Mouse (Mus musculus): ENCODE data around the gene Gpr179.

The Gpr179 gene

GRCm38 (mm10) chr11:97357663-97358062, 5.8 kb upstream of the Gpr179 start:
- CTCF ChIA-PET = interaction anchor here (0.6 to 1.0 kb wide), 2 partner anchors 43 to 44 kb away, joined by 3 to 4 read pairs; no protein-coding TSS in a partner anchor

- CTCF ChIA-PET = no interaction called here
Observed at GRCm38 (mm10) chr11:97355247-97355646, 3.4 kb upstream of the Gpr179 start.

GRCm38 (mm10) chr11:97354646-97355045, 2.8 kb upstream of the Gpr179 start:
- CTCF ChIA-PET = no interaction called here

GRCm38 (mm10) chr11:97352935-97353597, 1.2 kb upstream of the Gpr179 start:
- CTCF ChIA-PET = no interaction called here

- CTCF ChIA-PET = no interaction called here
Observed at GRCm38 (mm10) chr11:97350035-97350434, 1.8 kb downstream of the Gpr179 start.

GRCm38 (mm10) chr11:97347291-97347690, 4.6 kb downstream of the Gpr179 start:
- CTCF ChIA-PET = no interaction called here

GRCm38 (mm10) chr11:97346383-97346782, 5.5 kb downstream of the Gpr179 start:
- CTCF ChIA-PET = interaction anchor here (1.0 kb wide), 1 partner anchor 10 kb away, joined by 3 read pairs; no protein-coding TSS in a partner anchor

GRCm38 (mm10) chr11:97345446-97345845, 6.4 kb downstream of the Gpr179 start:
- CTCF ChIA-PET = interaction anchor here (0.7 to 1.0 kb wide), 2 partner anchors 11 to 50 kb away, joined by 3 to 5 read pairs; no protein-coding TSS in a partner anchor

GRCm38 (mm10) chr11:97343619-97344018, 8.3 kb downstream of the Gpr179 start:
- CTCF ChIA-PET = no interaction called here

GRCm38 (mm10) chr11:97343175-97343574, 8.7 kb downstream of the Gpr179 start:
- CTCF ChIA-PET = interaction anchor here (0.6 kb wide), 1 partner anchor 58 kb away, joined by 3 read pairs; no protein-coding TSS in a partner anchor

GRCm38 (mm10) chr11:97338977-97339315, 12.9 kb downstream of the Gpr179 start:
- CTCF ChIA-PET = no interaction called here

- CTCF ChIA-PET = no interaction called here
Observed at GRCm38 (mm10) chr11:97338302-97338976, 13.4 kb downstream of the Gpr179 start.

GRCm38 (mm10) chr11:97337363-97337762, 14.5 kb downstream of the Gpr179 start:
- CTCF ChIA-PET = no interaction called here

- CTCF ChIA-PET = no interaction called here
Observed at GRCm38 (mm10) chr11:97336751-97337345, 15.0 kb downstream of the Gpr179 start.

GRCm38 (mm10) chr11:97336238-97336637, 15.6 kb downstream of the Gpr179 start:
- CTCF ChIA-PET = no interaction called here

GRCm38 (mm10) chr11:97334400-97334799, 17.5 kb downstream of the Gpr179 start:
- CTCF ChIA-PET = no interaction called here

GRCm38 (mm10) chr11:97333896-97334295, 18.0 kb downstream of the Gpr179 start:
- CTCF ChIA-PET = no interaction called here

GRCm38 (mm10) chr11:97333044-97333443, 18.8 kb downstream of the Gpr179 start:
- CTCF ChIA-PET = no interaction called here

GRCm38 (mm10) chr11:97331231-97332190, 20.4 kb downstream of the Gpr179 start:
- CTCF ChIA-PET = interaction anchor here (0.5 kb wide), 1 partner anchor 11 kb away, joined by 8 read pairs; no protein-coding TSS in a partner anchor

GRCm38 (mm10) chr11:97330315-97330714, 21.6 kb downstream of the Gpr179 start:
- CTCF ChIA-PET = interaction anchor here (0.7 kb wide), 1 partner anchor 396 kb away, joined by 4 read pairs; no protein-coding TSS in a partner anchor

- CTCF ChIA-PET = interaction anchor here (0.6 kb wide), 1 partner anchor 71 kb away, joined by 4 read pairs; no protein-coding TSS in a partner anchor
Observed at GRCm38 (mm10) chr11:97328148-97328547, 23.7 kb downstream of the Gpr179 start.
